Mouse (Mus musculus) CD4-positive, CD25-positive, alpha-beta regulatory T cell, adult 4 months (primary cell): ENCODE data around the gene Pdxp. TPM values are rescaled to one million over a fixed set of nuclear protein-coding genes. Genes with fewer than 3 reads are reported as not detected.
A peak's percentile ranks its signal among the peaks of the same experiment; 100 is the strongest.

ENCODE experiments used
- ATAC-seq: one replicate; pipeline ENCODE4 v1.8.0; 2017
- polyA plus RNA-seq, 2 experiments: library from polyadenylated mRNA; unstranded; fragments of 100-300 nt; shearing (Covaris generic); gene quantifications; one replicate each; pipeline ENCODE4 v1.2.1; 2017

Pdxp gene
- polyA plus RNA-seq, 2 experiments from 2014 or later: 2.3 to 2.7 TPM

GRCm38 (mm10) chr15:78899740-78900584, 13.8 kb upstream of the Pdxp start, which contains the start of gene Sh3bp1:
Sh3bp1 (plus strand) TSS chr15:78899768.
- ATAC-seq: peak; percentile 54

- no peak for ATAC-seq
Measured at GRCm38 (mm10) chr15:78900585-78901421, 12.9 kb upstream of the Pdxp start.

GRCm38 (mm10) chr15:78901422-78901789, 12.3 kb upstream of the Pdxp start:
- no peak for ATAC-seq

GRCm38 (mm10) chr15:78903243-78903642, 10.5 kb upstream of the Pdxp start:
- no peak for ATAC-seq

GRCm38 (mm10) chr15:78908399-78908798, 5.3 kb upstream of the Pdxp start:
- ATAC-seq: no peak

- no peak for ATAC-seq
Measured at GRCm38 (mm10) chr15:78908982-78909381, 4.7 kb upstream of the Pdxp start.

- no peak for ATAC-seq
Measured at GRCm38 (mm10) chr15:78912040-78912439, 1.7 kb upstream of the Pdxp start.

GRCm38 (mm10) chr15:78914091-78914822, 538 bp downstream of the Pdxp start:
- peak; percentile 35 for ATAC-seq

- ATAC-seq: no peak
Measured at GRCm38 (mm10) chr15:78914823-78915659, 1.3 kb downstream of the Pdxp start.

GRCm38 (mm10) chr15:78915660-78916017, 1.9 kb downstream of the Pdxp start:
- peak; percentile 53 for ATAC-seq

GRCm38 (mm10) chr15:78916052-78916826, 2.5 kb downstream of the Pdxp start:
- ATAC-seq: no peak

- ATAC-seq: no peak
Measured at GRCm38 (mm10) chr15:78918126-78918525, 4.4 kb downstream of the Pdxp start.

GRCm38 (mm10) chr15:78919914-78920313, 6.2 kb downstream of the Pdxp start:
- ATAC-seq: no peak

- no peak for ATAC-seq
Measured at GRCm38 (mm10) chr15:78922700-78923099, 9.0 kb downstream of the Pdxp start.

GRCm38 (mm10) chr15:78923585-78923984, 9.9 kb downstream of the Pdxp start:
- peak; percentile 68 for ATAC-seq

GRCm38 (mm10) chr15:78925129-78925528, 11.4 kb downstream of the Pdxp start:
- ATAC-seq: no peak

GRCm38 (mm10) chr15:78926021-78926919, 12.6 kb downstream of the Pdxp start, which contains the start of gene Lgals1:
Lgals1 (plus strand) TSS chr15:78926725.
- ATAC-seq: peak; percentile 39

GRCm38 (mm10) chr15:78927021-78927787, 13.5 kb downstream of the Pdxp start:
- no peak for ATAC-seq

- peak; percentile 79 for ATAC-seq
Measured at GRCm38 (mm10) chr15:78927788-78928457, 14.2 kb downstream of the Pdxp start.
